Mouse (Mus musculus) inflammation-experienced regulatory T-cells, adult 6 months (primary cell): ENCODE data around the gene Grid1. TPM values are rescaled to one million over a fixed set of nuclear protein-coding genes. Genes with fewer than 3 reads are reported as not detected.

Experiments
- ATAC-seq: one replicate; pipeline ENCODE4 v1.8.0; 2017
- polyA plus RNA-seq, 3 experiments: library from polyadenylated mRNA; unstranded; fragments of 100-300 nt; shearing (Covaris generic); gene quantifications; one replicate each; pipeline ENCODE4 v1.2.1; 2017

The Grid1 gene
- polyA plus RNA-seq, 3 experiments from 2014 or later = not detected

DNA sequence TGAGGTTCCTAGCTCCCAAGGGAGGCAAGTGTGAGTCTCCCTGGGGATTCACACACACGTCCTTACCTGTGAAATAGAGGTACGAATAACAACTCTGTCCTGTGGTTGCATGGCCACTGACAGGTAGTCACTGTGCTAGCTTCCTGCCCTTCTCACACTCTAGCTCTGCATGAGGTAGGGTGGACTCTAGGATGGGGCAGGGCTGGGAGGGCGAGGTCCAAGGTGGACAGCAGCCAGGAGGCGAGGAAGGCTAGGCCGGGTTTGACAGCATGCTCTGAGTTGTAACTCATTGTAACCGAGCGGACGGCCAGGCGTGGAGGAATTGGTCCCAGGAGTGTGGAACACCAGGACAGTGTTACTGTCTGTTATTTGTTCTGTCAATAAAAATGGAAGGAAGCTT, 101.4 kb downstream of the Grid1 start:
- ATAC-seq = no peak

DNA sequence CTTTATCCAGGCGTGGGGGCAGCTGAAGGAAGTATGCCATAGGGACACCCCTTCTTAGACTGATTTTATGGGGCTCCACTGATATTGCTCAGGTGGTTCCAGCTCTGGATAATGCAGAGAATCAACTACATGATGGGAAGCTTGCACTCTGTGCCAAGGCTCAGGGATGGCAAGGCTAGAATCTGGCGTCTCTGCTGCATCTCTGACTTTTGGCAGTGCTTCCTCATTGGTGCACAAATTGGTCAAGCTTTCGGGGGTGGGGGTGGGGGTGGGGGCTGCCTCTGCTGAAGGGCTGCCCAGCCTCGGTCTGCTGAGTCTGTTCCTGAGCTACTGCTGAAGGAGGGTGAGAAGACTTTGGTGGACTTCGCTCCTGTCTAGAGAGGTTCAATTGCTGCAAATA, 105.1 kb downstream of the Grid1 start:
- ATAC-seq = no peak

DNA sequence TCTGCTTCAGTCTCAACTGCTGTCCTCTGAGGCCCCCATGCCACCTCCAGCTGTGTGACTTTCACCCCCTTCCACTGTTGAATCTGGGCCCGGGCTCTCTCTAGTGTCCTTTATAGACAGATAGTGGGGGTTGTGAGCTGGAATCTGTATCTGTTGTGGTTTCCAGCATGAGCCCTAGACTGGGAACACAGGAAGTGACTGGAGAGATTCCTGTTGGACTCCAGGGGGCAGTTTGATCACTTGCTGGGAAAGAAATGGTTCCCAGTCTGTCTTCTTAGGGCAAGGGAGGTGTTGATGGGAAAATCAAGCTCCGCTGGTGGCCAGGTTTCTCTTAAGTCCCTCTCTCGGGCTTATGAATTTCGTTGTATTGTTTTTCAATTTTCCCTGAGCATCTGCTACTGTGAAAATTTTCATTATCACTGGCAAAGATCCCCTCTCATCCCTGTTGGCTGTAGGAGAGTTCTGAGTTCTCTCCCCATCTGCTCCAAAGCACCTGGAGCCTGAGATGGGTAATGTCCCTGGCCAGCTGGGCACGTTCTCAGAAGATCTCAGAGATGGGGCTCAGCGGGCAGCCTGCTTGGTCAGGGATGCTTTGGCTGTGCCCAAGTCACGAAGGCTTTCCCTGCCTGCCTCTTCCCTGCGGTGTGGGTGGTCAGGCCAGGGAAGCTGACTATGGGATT, 110.3 kb downstream of the Grid1 start:
- no peak for ATAC-seq

DNA sequence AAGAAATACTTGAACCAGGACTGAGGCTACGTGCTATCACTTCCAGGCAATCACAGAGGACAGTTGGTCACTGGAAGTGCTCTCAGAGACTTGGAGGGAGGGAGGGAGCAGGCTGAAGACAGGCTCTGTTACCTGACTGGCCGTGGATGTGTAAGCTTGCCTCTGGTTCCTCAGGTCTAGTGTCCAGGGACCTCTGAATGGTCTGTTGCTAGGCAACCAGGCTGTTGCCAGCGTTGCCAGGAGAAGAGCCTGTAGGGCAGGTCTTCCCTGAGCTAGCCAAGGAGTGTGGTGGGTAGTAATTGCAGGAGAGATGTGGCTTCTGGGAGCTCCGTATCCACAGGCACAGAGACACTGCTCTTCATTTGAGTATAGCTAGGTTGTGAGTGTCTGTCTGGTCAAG, 113.3 kb downstream of the Grid1 start:
- ATAC-seq = no peak

DNA sequence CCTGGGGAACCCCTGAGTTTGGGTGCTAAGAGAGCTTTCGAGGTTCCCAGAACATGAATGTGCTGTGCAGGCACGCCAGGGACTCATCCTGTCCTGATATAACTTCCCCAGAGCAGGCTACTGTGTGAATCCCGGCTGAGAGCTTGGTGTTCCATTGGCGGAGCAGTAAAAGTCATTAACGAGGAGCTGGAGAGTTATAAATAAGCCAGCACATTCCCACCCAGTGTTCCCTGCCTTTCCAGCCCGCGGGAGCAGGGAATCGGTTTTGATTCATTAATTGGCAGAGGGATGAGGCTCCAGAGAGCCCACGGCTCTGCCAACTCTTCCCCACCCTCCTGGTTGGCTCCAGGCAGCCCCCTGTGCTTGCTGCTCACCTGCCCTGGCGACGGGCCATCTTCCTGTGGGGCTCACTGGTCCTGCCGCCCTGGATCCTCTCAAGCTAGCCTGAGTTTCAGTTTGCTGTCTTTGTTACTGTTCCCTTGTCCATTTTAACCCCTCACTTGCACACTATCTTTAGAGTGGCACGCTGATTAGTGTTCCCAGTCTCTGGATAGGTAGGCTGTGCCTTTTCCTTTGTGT, 116.4 kb downstream of the Grid1 start:
- ATAC-seq = no peak

DNA sequence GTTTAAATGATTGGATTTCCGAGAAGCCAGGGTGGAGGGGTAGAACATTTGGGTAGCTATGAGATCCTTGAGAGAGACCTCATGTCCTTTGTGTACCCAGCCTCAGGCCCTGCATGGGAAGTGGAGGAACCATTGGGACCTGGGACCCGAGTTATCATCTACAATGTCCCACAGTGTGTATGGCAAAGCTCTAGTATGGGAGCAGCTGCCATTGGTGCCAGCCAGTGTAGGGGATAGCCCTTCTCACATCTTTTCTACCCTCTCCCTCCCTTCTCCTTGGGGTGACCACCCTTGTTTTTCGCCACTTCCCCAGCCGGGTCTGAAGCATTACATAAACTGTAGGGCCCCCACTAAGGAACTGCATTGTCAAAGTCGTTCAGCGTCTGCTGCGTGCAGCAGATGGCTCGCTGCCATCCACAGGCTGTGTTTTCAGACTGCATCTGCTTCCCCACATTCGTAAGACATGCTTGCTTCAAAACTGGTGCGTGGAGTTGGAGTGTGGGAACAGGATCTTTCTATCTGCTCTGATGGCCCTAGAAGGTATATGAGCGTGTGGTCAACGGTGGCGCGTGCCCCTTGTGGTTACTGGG, 124.6 kb downstream of the Grid1 start:
- ATAC-seq = no peak

DNA sequence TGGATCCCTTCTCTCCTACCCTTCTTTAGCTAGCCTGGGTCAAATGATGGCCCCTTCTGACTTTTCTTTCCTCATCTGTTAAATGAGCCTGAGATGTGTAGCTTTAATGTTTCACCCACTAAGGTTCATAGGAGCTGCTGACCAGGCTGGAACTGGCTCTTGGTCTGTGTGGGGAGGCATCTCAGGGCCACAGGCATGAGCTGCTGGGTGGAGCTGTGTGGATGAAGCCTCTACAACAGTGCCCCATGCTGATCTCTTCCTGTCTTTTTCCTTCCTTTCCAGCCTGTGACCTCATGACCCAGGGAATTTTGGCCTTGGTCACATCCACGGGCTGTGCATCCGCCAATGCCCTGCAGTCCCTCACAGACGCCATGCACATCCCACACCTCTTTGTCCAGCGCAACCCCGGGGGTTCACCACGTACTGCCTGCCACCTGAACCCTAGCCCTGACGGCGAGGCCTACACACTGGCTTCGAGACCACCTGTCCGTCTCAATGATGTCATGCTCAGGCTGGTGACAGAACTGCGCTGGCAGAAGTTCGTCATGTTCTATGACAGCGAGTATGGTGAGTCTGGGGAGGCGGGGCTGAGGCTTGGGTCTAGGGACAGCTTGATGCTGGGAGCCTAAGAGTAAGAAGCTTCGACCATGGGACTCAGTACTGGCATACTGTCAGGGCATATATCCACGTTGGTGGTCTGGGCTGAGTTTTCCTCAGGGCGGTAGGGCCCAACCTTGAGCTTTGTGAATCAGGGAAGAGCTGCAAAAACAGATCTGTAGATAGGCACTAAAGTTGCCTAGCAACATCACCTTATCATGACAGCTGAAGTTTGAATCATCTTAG, 125.8 kb downstream of the Grid1 start:
- no peak for ATAC-seq

DNA sequence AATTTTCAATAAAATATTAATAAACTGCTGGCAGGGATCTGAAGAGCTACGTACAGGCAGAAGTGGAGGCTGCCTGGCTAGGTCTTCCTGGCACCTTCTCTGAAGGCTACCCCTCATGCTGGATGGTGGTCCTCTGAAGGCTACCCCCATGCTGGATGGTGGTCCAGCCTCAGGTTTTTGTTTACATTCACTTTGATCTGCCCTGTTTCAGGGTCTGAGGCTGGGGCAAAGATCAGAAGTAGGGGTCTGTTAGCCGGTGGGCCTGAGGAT, 126.3 kb downstream of the Grid1 start:
- no peak for ATAC-seq

DNA sequence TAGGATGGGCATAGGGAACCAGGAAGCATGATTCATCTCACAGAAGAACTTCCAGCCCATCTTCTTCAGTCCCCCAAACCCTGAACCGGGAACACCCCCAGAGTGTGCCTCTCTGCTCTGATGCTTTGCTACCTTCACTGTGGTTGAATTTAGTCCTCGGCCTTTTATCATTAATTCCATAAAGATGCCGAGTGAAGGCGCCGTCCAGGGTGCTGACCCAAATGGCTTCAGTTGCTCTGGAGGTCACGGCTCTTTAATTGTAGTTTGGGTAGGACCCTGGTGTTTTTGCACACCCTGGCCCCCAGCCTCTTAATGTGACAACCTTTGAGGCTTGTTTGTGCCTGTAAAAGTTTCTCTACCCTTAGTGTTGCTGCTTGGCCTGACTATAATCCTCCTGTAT, 128.3 kb downstream of the Grid1 start:
- no peak for ATAC-seq

DNA sequence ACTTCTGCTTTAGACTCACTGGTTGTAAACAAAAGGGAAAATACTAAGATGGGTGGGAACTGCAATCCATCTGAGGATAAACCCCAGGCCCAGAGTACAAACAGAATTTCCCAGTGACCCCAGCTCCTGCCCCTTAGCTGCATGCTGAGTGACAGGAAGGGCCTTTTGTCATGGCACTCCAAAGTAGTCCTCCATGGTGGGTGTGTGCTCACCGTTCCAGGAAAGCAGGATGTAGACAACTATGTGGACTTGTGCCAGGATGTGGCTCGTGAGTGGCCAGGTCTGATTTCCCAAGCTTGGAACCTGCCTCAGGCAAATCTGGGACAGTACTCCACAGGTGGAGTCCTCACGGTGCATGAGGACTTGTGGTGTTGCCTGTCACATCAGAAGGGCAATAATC, 132.4 kb downstream of the Grid1 start:
- no peak for ATAC-seq

DNA sequence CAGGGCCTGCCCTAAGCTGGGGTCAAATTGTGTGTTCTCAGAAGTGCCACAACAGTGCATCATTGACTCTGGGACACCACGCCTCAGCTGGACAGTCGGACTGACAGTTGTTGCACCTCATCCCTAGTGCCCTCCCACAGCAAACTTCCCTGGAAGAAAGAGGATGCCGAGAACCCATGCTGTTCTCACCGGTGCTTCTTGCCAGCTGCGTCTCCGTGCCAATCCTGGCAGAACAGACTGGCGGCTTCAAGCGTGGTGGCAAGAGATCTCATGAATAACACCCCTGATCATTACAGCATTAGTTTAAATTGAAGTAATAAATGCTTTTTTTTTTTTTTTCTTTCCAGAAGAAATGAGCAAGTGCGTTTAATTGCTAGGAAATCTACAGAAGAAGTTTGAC, 133.7 kb downstream of the Grid1 start:
- ATAC-seq = no peak

DNA sequence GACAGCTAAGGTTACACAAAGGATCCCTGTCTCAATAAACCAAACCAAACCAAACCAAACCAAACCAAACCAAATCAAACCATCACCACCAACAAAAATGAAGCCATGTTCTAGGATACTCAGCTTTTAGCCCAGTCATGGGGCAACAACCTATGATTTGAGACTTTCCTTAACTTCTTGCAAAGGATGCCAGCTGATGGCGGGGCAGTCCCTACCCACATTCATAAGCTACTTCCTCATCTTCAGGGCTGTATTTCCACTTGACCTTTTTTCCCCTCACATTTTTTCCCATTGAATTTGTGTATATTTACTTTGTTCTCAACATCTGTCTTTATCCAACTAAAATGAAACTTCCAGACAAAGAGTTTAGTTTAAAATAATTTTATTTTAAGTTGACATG, 135.8 kb downstream of the Grid1 start:
- no peak for ATAC-seq

DNA sequence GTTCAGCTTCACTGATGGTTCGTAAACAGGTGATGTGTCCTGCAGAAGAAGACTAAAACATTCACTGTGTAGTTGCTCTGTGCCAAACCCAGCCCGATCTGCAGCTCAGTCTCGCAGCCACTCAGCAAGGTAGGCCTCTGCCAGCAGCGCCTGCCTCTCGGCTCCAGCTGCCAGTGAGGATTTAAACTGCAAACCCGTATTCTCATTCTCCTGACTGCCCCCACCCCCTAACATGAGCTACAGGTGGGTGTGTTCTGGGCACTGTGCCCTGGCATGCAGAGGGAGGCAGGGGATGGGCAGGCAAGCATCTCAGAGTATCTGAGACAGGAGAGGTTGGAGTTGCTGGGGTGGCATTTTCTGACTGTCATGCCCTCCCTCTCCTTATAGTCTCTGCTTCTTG, 140.3 kb downstream of the Grid1 start:
- no peak for ATAC-seq

DNA sequence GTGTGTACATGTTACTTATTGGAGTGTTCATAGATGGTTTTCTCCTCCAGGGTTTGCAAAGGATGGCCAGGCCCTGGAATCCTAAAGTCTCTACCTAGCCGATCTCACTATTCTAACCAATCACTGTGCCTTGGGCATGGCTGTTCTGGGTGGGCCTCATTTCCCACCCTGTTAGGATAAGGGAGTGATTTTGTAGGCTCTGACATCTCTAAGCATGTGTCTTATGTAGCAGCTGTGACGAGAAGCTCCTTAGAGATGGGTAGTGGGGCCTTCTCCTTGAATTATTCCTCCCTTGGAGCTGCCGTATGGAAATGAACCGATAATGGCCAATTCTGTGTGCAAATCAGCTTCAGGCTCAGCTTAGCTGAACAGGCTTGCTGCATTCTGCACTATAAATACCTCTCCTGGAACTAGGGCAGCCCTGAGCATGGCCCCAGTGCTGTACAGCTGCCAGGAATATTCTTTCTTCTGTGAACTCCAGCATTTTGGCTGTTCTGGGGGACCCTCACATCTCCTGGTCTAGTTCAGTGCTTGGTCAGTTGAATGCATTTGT, 143.8 kb downstream of the Grid1 start:
- no peak for ATAC-seq

DNA sequence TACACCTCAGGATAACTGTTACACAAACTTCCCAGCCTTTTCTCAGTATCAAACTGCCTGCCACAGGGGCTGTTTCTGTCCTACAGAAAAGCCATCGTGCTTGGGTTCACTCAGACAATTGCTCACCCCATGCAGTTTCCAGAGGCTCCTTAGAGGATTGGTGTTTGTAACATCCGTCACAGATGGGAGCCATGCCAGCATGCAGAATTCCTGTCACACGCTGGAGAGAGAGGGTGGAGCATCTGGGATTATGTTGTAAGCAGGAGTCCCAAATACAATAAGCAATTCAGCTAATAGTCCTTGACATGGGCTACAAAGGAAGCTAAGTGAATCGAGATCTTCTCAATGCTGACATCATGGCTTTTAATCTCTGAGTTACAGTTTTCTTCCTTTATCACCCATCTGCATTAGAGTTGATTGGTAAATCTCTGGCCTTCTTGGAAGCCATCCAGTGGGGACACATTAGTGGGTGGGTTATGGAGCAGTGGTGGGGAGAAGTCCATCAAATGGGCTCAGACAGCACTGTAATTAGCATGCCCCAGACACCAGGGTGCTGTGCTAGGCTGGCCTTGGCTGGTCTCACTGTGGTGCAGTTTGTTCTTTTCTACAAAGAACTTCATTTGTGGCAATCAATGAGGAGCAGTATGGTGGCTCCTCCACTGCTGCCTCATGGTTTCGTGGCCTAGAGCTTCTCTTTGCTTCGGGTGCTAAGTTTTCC, 149.4 kb downstream of the Grid1 start:
- ATAC-seq = no peak

DNA sequence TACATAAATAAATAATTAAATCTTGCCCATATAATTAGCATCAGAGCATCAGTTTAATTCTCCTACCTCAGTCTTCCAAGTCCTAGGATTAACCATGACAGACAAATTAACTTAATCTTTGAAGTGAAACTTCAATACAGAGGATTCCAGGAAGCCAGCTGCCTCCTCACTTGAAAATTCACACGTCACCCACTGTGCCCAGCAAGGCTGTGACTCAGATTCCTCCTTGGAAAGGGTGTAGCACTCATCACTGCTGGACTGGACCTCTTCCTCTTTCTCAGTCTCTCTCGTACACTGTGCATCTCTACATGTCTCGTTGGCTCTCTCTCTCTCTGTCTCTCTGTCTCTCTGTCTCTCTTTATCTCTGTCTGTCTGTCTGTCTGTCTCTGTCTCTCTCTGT, 153.0 kb downstream of the Grid1 start:
- no peak for ATAC-seq

DNA sequence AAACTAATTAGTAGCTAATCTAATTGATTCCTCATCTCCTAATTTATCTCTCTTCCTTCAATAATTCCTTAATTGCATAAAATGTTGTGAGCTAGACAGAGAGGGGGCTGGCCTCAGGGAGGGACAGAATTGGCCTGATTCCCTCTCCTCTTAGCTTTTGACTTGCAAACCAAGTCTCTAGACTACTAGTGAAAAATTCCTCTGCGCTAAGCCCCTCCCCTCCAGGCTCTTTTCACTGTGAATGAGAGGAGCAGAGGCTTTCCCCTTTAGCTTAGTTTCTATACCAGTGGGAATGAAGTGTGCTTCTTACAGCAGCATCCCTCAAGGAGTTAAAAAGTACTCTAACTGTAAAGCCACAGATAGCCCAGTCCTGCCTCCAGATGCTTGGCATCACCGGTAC, 160.8 kb downstream of the Grid1 start:
- no peak for ATAC-seq

DNA sequence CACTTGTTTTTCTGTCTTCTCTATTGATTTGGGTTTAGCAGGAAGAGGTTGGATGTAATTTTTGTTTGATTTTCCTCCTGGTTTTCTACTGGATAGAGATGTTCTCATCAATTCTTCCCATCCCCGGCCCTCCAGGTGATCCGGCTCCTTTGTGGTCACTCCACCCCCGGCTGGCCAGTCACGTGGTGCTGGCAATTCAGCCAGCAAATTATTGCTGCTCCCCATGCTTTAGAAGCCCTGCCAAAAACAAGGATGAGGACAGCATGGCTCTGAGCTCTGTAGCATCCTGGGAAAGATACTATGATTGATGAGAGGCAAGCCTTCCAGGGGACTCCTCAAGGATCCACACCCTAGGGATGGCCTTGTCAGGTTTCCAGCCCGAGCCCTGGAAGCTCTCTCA, 169.2 kb downstream of the Grid1 start:
- no peak for ATAC-seq

DNA sequence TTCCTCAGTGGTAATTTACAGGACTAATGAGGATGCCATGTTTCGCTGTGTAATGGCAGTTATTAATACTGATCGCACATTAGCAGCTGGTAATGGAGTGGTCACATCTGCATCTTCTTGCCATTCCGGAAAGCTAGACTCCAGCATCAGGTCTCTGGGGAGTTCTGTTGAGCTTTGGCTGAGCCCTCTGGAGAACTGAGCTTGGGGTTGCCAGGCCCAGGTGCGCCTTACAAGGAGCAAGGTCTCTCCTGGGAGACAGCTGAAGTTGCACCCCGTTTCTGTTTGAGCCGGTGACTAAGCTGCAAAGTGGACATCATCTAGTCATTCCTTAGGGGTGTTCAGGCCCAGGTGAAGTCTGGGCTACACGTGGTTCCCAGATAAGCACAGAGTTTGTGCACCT, 186.8 kb downstream of the Grid1 start:
- no peak for ATAC-seq

DNA sequence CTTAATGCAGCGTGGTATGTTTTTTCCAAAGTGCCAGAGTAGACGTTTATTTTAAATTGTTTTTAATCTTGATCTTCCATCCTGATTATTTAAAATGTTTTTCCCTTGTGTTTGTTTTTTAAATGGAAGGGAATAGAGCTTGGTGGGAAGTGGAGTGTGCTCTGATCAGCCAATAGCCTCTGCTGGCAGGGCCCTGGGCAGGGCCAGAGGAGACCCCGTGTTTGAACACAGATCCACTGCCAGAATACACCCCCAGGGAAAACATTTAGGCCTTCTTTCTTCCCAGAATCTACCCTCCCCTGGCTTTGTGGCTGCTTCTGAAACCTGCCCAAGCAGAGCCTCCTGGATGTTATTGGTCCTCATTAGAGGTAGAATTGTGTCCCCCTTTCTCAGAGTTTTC, 188.8 kb downstream of the Grid1 start:
- no peak for ATAC-seq

DNA sequence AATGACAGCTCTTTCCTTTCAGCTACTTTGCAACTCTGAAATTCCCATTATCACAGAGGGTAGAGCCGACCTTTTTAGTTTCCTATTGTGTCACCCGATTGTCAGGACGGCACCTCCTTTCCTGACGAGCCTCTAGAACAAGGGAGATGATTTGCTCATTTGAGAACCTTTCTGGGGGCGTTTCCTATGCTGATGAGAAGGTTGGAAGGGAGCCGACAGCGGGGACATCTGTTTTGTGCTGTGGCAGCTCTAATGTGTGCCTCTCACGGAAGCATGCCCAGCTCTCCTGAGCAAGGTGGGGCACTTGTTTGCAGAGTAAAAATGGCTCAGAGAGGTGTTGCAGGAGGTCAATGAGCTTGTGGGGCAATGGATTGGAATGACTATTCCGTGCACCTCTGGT, 189.2 kb downstream of the Grid1 start:
- no peak for ATAC-seq

DNA sequence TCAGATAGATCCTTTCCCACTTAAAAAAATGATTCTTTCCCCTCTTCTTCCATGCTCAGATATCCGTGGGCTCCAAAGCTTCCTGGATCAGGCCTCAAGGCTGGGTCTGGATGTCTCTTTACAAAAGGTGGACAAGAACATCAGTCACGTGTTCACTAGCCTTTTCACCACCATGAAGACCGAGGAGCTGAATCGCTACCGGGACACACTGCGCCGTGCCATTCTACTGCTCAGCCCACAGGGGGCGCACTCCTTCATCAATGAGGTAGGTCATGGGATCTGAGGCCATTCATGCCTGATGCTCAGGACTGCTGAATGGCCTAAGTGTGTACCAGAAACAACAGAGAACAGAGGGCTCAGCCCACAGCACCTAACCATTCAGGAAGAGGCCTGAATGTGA, 206.8 kb downstream of the Grid1 start:
- no peak for ATAC-seq
